Mouse (Mus musculus) gonadal fat pad, adult 2 months (tissue): ENCODE measurements around the gene Mob3b. TPM values are rescaled to one million over a fixed set of nuclear protein-coding genes. Genes with fewer than 3 reads are reported as not detected.

ENCODE experiments used
- DNase-seq: peaks from one replicate; pipeline ENCODE4 v3.0.0-alpha.2; 2012; ENCODE audit warnings: low read depth
- polyA plus RNA-seq: library from polyadenylated mRNA; depleted of rRNA; stranded (reverse); fragments of >200 nt; gene quantifications from 2 replicates; pipeline ENCODE4 v1.2.3, GENCODE M21; 2012

Mob3b gene
- polyA plus RNA-seq, 1 experiment, result 4.4 TPM

- no peak for DNase-seq
Observed at GRCm38 (mm10) chr4:35005068-35005769, 152.1 kb downstream of the Mob3b start.

GRCm38 (mm10) chr4:35004473-35004872, 152.8 kb downstream of the Mob3b start:
- no peak for DNase-seq

DNA sequence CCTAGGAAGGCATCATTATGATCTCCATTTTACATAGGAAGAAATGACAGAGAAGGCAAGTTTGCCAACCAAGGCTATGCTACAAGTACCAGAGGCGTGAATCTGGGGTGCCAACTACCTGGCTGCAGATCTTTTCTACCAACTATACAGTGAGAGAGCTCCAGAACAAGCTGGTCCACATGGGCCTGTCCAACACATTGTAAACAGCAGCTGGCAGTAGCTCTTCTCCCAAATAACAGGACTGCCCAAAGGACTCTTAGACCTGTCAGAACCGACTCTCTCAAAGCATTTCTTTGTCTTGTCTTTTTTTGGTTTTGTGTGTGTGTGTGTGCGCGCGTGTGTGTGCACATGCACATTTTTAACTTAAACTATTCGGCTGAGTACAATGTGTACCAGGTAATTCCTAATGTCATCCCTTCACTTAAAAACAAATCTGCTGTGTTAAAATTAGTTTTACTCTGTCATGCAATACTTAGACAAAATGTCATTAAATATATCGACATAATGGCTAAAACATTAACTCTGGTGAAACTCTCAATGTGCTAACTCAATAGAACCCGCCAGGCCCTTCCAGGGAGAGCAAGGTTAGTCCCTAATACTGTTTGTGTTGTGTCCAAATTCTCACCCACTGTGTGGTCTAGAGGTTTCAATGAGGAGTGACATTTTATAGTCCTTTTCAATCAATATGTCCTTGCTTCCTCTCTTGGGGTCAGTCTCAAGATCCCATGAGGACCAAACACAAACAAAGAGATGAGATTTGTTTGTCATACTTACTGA, 153.5 kb downstream of the Mob3b start:
- DNase-seq, result no peak

- no peak for DNase-seq
Observed at GRCm38 (mm10) chr4:34996616-34997015, 160.7 kb downstream of the Mob3b start.

DNA sequence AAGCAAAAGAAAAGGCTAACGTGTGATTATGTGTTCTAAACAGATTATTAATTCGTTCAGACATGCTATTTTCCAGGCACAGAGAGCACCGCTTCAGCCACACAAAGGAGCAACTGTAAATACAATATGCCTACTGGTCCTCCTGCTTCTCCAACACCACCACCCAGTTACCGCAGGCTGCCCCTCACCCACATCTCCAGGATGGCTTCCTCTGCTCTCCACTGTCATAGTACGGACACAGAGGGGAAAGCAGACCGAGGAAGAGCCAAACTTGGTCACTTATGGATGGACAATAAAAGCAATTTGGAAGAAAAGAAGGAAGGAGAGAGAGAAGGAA, 163.7 kb downstream of the Mob3b start:
- no peak for DNase-seq

DNA sequence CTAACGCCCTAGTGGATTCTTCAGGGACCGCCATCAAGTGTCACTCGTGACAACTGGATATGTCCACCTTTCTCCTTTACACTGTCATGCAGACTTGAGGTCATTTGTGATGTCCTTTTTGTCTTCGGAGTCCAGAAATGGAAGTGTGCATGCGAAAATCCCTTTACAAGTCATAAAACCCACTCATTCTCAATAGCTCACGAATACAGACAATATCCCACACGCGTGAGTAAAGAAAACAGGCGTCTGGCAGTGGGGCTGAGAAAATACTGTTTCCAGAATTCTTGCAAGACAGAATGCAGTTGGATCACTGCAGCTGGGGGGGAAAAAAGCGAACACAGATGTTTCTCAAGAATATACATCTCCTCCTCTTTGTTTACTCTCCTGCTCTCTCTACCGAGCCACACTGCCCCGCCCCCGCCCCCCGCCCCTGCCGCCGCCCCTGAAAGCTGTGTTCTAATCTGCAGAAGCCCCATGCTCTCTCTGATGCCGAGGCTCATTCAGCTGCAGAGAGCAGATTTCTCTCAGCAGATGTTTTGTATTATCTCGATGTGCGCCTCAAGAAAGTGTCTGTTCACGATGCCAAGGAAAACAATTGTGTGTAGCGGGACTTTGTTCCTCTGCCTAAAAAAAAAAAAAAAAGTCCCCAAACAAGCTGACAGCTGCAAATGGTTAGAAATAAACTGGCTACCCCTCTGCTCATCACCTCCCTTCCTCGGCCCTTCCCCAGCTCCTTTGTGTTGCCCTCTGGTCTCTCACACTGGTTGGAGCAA, 164.2 kb downstream of the Mob3b start:
- DNase-seq, result no peak

DNA sequence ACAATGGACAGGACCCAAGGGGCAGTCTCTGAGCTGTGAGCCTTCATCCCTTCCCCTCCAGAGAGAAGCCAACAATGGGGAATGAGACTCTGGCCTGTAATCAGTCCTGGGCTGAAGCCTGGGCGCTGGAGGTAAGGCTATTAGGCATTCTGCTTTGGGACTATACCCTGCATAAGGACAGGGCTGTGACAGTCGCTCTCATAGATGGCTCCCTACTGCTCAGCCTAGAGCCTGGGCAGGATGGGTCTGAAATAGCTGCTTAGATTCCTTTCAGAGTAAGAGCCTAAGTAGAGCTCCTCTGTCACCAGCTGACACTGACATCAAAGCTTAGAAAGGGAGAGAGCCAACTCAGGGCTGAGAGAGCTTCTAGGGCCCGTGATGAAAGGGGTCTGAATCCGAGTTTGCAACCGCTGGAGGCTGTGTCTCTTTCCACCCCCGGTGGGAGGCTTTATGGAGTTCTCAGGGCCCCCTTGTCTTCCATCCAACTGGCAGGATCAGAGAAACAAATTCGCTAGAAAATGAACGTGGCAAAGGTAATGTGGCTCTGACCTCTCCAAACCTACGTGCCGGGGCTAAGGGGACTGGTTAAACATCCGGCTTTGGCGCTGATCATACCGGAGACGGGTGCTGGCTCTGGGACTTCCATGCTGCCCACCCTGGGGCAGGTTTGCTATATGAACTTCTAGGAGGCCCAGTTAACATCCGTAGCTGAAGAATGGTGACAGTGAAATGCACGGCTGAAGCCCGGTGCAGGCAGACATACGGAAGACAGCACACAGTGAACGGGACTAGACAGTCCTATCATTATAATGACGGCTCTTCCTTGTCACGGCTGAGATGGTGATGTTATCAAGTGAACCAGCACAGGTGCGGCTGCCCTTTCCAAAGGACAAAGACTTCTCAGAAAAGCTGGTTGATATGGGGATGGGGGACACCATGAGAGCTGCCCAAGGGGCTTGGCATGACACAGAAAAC, 165.1 kb downstream of the Mob3b start:
- DNase-seq, result no peak

DNA sequence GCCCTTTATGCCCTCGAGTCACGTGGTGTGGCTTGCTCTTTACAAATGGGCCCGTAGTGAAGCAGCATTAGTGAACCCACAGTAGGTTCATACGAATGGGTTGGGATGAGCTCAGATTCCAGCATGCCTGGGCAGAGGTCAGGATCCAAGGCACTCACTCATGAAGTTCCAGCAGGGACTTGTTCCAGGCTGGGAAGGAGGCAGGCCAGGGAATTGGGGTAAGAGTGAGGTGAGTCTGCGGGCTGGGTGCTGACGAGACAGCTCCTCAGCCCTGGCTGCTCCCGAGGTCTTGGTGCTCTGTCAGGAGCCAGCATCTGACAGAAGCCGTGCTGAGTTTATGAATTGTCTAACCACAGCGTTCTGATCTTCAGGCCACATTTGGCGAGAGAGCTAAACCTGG, 166.2 kb downstream of the Mob3b start:
- DNase-seq, result no peak

GRCm38 (mm10) chr4:34990659-34991058, 166.6 kb downstream of the Mob3b start:
- no peak for DNase-seq

DNA sequence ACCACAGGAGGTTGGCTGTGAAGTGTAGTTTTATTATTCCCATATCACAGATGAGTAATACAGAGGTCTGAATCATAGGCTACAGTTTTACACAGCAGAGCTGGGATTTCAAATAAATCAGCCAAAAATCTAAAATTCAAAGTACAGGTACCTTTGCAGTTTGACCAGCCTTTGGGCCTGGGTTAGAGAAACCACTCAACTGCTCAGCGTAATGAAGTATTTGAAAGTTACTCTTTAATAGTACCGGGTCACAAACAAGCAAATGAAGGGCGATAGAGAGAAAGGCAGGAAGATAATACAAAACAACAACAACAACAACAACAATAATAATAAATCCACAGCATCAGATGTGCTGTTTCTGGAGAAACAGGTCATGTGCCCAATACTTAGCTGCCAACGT, 169.7 kb downstream of the Mob3b start:
- no peak for DNase-seq

- DNase-seq, result no peak
Observed at GRCm38 (mm10) chr4:34987109-34987508, 170.2 kb downstream of the Mob3b start.

- DNase-seq, result no peak
Observed at GRCm38 (mm10) chr4:34986647-34987046, 170.6 kb downstream of the Mob3b start.

- no peak for DNase-seq
Observed at GRCm38 (mm10) chr4:34984377-34984776, 172.9 kb downstream of the Mob3b start.

- no peak for DNase-seq
Observed at GRCm38 (mm10) chr4:34983511-34983910, 173.8 kb downstream of the Mob3b start.

DNA sequence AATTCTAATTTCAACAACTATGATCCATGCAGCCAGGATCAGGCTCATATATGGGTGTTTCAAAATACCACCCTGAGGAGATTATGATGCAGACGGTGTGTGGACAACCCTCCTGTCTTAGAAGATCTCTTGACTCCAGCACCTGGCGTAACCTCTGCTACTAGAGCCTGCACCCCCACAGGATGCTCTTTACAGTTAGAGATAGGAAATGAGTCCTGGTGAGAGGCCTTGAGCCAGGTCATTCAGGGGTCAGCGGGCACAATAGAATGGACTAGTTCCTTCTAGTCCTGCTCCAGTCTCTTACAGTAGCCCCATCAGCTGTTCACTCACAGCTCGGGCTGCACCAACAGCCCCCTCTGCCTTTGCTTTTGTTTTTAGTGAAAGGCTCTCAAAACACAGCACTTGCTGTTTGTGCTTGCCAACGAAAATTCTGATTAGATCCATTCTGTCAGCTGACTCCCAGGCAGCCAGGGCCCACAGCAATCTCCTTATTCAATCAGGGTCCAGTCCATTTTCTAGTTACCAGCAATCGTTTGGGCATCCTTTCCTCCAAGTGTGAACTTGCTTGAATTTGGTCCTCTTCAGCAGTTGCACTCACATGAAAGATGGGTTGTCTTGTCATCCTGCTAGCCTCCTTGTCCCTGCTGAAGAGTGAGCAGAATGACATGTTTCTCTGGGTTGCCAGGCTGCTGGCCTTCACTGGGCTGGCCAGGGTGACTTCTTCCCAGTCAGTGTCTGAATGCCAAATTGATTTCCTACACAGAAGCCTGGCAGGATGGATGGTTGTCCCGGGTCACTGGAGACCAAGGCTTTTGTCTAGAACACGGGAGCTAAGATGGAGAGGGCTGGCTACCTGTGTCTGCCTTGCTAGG, 175.7 kb downstream of the Mob3b start:
- DNase-seq, result no peak

GRCm38 (mm10) chr4:34980461-34981039, 176.7 kb downstream of the Mob3b start:
- no peak for DNase-seq

DNA sequence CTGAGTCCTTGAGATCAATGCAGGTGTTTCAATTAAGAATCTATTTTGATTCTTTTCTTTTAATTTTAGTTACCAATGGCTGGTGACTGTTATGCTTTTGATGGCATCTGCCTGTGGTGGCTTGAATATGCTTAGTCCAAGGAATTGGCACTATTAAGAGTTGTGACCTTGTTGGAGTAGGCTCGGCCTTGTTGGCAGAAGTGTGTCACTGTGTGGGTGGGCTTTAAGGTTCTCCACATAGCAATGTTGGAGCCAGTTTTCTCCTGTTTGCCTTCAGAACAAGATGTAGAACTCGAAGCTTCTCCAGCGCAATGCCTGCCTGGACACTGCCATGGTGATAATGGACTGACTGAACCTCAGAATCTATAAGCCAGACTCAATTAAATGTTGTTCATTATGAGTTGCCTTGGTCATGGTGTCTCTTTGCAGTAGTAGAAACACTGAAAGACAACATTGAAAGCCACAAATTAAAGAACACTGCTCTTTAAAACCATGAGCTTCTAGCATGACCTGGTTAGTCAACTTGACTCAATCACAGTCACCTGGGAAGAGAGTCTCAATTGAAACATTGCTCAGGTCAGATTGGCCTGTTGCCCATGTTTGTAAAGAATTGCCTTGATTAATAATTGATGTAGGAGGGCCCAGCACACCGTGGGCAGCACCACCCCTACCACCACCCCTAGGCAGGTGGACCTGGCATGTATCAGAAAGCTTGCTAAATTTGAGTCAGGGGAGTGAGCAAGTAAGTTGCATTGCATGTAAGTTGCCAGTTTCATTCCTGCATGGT, 180.2 kb downstream of the Mob3b start:
- DNase-seq, result no peak

- DNase-seq, result no peak
Observed at GRCm38 (mm10) chr4:34976331-34976778, 180.9 kb downstream of the Mob3b start.

- DNase-seq, result no peak
Observed at GRCm38 (mm10) chr4:34974795-34975194, 182.5 kb downstream of the Mob3b start.
